Mouse (Mus musculus) liver, embryonic 11.5 days (tissue): ENCODE data around the gene Hpd. TPM values are rescaled to one million over a fixed set of nuclear protein-coding genes. Genes with fewer than 3 reads are reported as not detected.
A peak's percentile ranks its signal among the peaks of the same experiment; 100 is the strongest.
"Not testable (repeated sequence)": the region's sequence is repeated elsewhere in the genome, so short reads cannot be mapped to it uniquely, and the experiment has no call there.

Source experiments
- ATAC-seq: fragments of 200-750 bp; cut with Nextera tagmentation; replicated peaks from 2 replicates; pipeline ENCODE4 v1.8.0; 2017; ENCODE audit warnings: moderate number of reproducible peaks, mild to moderate bottlenecking, moderate TSS enrichment, moderate library complexity; ENCODE audit not compliant: low FRiP score
- DNase-seq: peaks from one replicate; pipeline ENCODE4 v3.0.0-alpha.2; 2017; ENCODE audit warnings: low spot score
- H3K27ac ChIP-seq: fragments of 300-500 bp; sonication (generic); 2 replicates; pipeline ENCODE4 v1.5.1; 2014; ENCODE audit warnings: mild to moderate bottlenecking, low read depth, low read length, control low read depth
- H3K27me3 ChIP-seq: fragments of 300-500 bp; sonication (generic); replicated peaks from 2 replicates; pipeline ENCODE4 v1.6.1; 2014; ENCODE audit warnings: low read length, mixed read lengths; ENCODE audit not compliant: control insufficient read depth, insufficient read depth
- H3K36me3 ChIP-seq: fragments of 300-500 bp; sonication (generic); 2 replicates; pipeline ENCODE4 v1.6.1; 2014; ENCODE audit warnings: mild to moderate bottlenecking, low read length, moderate library complexity, mixed read lengths; ENCODE audit not compliant: control insufficient read depth, insufficient read depth
- H3K4me1 ChIP-seq: fragments of 300-500 bp; sonication (generic); replicated peaks from 2 replicates; pipeline ENCODE4 v1.6.1; 2014; ENCODE audit warnings: low read length, mixed read lengths; ENCODE audit not compliant: control insufficient read depth, insufficient read depth
- H3K4me2 ChIP-seq: fragments of 300-500 bp; sonication (generic); 2 replicates; pipeline ENCODE4 v1.6.1; 2014; ENCODE audit warnings: mild to moderate bottlenecking, control low read depth, moderate library complexity
- H3K4me3 ChIP-seq: fragments of 300-500 bp; sonication (generic); 2 replicates; pipeline ENCODE4 v1.5.1; 2014; ENCODE audit warnings: low read depth, low read length, control low read depth
- H3K9ac ChIP-seq: fragments of 300-500 bp; sonication (generic); 2 replicates; pipeline ENCODE4 v1.6.1; 2014; ENCODE audit warnings: low read depth, low read length, control low read depth
- H3K9me3 ChIP-seq: fragments of 300-500 bp; sonication (generic); 2 replicates; pipeline ENCODE4 v1.6.1; 2016; ENCODE audit warnings: low read length, inconsistent platforms, mixed read lengths; ENCODE audit not compliant: control insufficient read depth
- WGBS: fragments of 180-500 bp; shearing (Covaris S2); extraction: QIAGEN DNeasy Blood & Tissue Kit; methylation state at CpG from one replicate; pipeline ENCODE4 v1.1.7; 2014; 5-methylcytosine and 5-hydroxymethylcytosine counted together
- polyA plus RNA-seq: library from polyadenylated mRNA; unstranded; fragments of >200 nt; fragmentation: Nextera tagmentation; extraction: Ambion mirVana; gene quantifications from 2 replicates; pipeline ENCODE4 v1.2.1, GENCODE M21; 2014

The Hpd gene
- polyA plus RNA-seq, 1 experiment from 2014 or later = 2.5 TPM

DNA sequence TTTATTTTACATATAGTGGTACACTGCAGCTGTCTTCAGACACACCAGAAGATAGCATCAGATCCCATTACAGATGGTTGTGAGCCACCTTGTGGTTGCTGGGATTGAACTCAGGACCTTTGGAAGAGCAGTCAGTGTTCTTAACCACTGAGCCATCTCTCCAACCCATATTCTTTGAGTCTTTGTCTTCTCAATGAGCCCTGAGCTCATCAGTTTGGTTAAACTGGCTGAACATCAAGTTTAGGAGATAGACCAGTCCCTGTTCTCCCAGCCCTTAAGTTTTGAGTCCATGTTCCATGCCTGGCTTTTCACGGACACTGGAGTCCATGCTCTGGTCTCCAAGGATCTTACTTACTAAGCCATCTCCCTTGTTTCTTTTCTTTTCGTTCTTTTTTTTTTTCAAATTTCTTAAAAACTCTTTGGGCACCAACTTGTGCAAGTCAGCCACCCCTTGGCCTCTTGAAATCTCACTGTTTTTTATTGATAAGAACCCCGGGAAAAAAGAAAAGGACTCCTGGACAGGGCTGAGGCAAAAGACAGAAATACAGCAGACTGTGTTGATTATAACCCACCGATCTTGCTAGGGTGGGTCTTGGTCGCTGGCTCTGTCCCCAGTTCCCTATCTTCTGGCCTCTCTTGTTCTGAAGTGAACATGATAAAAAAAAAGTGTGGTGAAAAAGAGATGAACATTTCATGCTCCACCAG, 40.0 kb upstream of the Hpd start:
- peak; percentile 89 for ATAC-seq
- not testable (repeated sequence) for H3K9me3 ChIP-seq, H3K9ac ChIP-seq, H3K36me3 ChIP-seq, H3K4me3 ChIP-seq, DNase-seq, H3K27me3 ChIP-seq, H3K4me1 ChIP-seq
- Histone ChIP-seq H3K27ac (peak overlapping the region; percentile 87), H3K4me2 (peak overlapping the region; percentile 34; the same call in 1 of the 2 replicates)
- WGBS = 59% methylated on average over 3 of the region's 5 CpGs

DNA sequence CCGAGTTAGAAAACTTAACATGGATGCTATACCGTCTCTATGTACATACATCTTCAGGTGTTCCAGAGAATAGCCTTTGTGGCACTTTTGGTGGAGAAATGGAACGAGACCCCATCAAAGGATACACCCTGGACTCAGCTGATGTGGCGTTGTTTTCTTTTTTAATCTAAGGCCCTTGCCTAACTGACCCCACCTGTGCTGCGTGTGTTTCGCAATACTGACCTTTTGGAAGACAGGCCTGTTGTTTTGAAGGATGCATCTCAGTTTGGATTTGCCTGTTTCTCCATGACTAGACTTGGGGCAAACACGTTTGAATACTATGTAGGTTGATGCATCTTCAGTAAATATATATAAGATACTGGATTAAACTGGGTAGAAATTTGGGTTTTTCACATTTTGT, 21.1 kb upstream of the Hpd start:
- WGBS = 79% methylated on average over 7 of the region's 7 CpGs
- not testable (repeated sequence) for ATAC-seq, H3K36me3 ChIP-seq, H3K4me2 ChIP-seq, H3K9ac ChIP-seq, H3K27me3 ChIP-seq, H3K4me3 ChIP-seq, H3K4me1 ChIP-seq, H3K27ac ChIP-seq, H3K9me3 ChIP-seq
- peak; percentile 22 for DNase-seq

DNA sequence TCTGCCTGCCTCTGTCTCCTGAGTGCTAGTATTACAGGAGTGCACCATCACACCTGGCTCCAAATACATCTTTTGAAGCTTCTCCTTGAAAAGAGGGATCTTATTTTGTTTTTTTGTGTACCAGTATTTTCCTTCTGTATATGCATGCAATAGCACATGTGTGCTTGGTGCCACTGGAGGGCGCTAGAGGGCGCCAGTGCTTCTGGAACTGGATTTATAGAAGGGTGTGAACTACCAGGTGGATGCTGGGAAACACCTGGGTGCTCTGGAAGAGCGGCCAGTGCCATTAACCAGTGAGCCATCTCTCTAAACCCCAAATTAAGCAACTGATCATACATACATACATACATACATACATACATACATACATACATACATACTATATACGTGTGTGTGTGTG, 20.2 kb upstream of the Hpd start:
- H3K4me1 ChIP-seq, H3K9ac ChIP-seq, DNase-seq, H3K27ac ChIP-seq, H3K9me3 ChIP-seq, H3K36me3 ChIP-seq, H3K27me3 ChIP-seq, ATAC-seq, H3K4me3 ChIP-seq, H3K4me2 ChIP-seq: not testable (repeated sequence)
- WGBS = 34% methylated on average over 4 of the region's 4 CpGs

DNA sequence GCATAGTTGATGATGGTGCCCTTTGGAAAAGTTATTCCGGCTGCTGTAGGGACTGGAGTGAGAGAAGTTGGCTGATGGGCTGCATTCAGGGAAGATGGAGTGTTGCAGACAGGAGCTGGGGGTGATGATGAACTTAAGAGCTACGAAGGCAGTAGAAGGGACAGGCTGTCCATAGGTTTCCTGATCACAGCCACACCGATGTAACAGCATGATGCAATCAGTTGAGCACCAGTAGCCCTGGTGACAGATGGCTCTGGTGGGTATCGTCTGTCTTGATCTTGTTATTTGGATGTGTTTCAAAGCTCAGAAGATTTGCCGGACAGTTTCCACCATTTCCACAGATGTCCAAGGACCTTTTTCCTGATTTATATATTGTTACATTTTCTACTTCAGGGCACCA, 19.5 kb upstream of the Hpd start:
- no peak for DNase-seq
- H3K27me3 ChIP-seq = no peaks in the 10 kb centered on the region
- peaks cover 9% of the 10 kb centered on the region for H3K4me1 ChIP-seq
- peak overlapping the region; percentile 90 for H3K27ac ChIP-seq
- peak overlapping the region; percentile 35; the same call in 1 of the 2 replicates for H3K4me2 ChIP-seq
- no peaks in the 10 kb centered on the region for H3K9me3 ChIP-seq
- no peaks in the 10 kb centered on the region for H3K36me3 ChIP-seq
- peak overlapping the region; percentile 15; the same call in 1 of the 2 replicates for H3K9ac ChIP-seq
- WGBS = 69% methylated on average over 5 of the region's 5 CpGs
- no peak overlapping the region for H3K4me3 ChIP-seq
- 0 out of 2 replicates have a peak, but pooled peaks have one; percentile 48 for ATAC-seq

DNA sequence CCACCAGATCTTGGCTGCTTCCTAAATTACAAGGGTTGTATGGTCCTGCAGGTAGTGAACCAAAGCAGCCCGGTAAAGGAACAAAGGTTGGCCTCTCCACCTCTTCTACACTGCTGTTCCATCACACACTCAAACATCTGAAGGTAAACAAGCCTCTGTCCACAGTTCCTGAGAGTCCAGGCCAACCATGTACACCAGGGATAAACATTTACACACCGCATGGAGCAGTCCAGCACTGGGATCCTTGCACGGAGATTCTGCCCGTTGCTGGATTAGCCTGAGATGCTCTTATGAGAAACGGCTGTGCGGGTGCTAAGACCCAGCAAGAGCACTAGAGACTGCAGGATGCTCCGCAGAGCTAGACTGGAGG, 19.0 kb upstream of the Hpd start:
- Histone ChIP-seq H3K9ac (peak overlapping the region; percentile 15; the same call in 1 of the 2 replicates), H3K4me2 (peak overlapping the region; percentile 35)
- ATAC-seq = peak; percentile 26

DNA sequence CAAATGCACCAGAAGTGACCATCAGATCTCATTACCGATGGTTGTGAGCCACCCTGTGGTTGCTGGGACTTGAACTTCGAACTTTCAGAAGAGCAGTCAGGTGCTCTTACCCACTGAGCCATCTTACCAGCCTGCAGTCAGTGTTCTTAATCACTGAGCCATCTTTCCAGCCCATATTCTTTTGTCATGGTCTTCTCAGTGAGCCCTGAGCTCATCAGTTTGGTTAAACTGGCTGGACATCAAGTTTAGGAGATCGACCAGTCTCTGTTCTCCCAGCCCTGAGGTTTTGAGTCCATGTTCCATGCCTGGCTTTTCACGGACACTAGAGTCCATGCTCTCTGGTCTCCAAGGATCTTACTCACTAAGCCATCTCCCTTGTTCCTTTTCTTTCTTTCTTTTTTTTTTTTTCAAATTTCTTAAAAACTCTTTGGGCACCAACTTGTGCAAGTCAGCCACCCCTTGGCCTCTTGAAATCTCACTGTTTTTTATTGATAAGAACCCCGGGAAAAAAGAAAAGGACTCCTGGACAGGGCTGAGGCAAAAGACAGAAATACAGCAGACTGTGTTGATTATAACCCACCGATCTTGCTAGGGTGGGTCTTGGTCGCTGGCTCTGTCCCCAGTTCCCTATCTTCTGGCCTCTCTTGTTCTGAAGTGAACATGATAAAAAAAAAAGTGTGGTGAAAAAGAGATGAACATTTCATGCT, 18.4 kb upstream of the Hpd start:
- 74% methylated on average over 5 of the region's 7 CpGs for WGBS
- peak overlapping the region; percentile 90 for H3K27ac ChIP-seq
- H3K36me3 ChIP-seq, H3K9me3 ChIP-seq, H3K27me3 ChIP-seq, H3K4me1 ChIP-seq, H3K9ac ChIP-seq, H3K4me3 ChIP-seq: not testable (repeated sequence)
- peak overlapping the region; percentile 39 for H3K4me2 ChIP-seq
- ATAC-seq (peak; percentile 81), DNase-seq (peak; percentile 25)

More for the DNA sequence above, 19.0 kb upstream of the Hpd start:
- Histone ChIP-seq H3K36me3 (no peaks in the 10 kb centered on the region), H3K9me3 (no peaks in the 10 kb centered on the region), H3K27ac (peak overlapping the region; percentile 90), H3K27me3 (no peaks in the 10 kb centered on the region), H3K4me1 (peaks cover 9% of the 10 kb centered on the region), H3K4me3 (no peak overlapping the region)
- 79% methylated on average over 7 of the region's 7 CpGs for WGBS
- peak; percentile 32 for DNase-seq

DNA sequence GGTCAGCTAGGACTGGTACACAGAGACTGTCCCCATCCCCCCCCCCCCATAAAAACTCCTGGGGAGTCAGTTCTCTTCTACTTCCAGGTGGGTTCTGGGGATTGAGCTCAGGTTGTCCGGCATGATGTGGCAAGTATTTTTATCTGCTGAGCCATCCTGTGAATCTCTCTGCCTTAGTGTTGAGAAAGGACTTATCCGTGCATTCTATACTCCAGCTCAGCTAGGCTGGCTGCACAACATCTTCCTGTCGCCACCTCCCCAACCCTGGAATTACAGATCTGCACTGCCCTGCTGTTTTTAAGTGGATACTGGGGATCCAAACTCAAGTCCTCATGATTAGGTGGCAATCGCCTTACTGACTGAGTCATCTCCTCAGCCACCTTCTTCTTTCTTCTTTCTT, 16.0 kb upstream of the Hpd start:
- Histone ChIP-seq H3K36me3 (no peaks in the 10 kb centered on the region), H3K9me3 (no peaks in the 10 kb centered on the region), H3K9ac (no peak overlapping the region), H3K4me2 (no peak overlapping the region), H3K4me3 (no peak overlapping the region), H3K27me3 (no peaks in the 10 kb centered on the region), H3K4me1 (peaks cover 20% of the 10 kb centered on the region), H3K27ac (no peak overlapping the region)
- 76% methylated on average over 4 of the region's 4 CpGs for WGBS
- ATAC-seq = no peak
- peak; percentile 14 for DNase-seq

DNA sequence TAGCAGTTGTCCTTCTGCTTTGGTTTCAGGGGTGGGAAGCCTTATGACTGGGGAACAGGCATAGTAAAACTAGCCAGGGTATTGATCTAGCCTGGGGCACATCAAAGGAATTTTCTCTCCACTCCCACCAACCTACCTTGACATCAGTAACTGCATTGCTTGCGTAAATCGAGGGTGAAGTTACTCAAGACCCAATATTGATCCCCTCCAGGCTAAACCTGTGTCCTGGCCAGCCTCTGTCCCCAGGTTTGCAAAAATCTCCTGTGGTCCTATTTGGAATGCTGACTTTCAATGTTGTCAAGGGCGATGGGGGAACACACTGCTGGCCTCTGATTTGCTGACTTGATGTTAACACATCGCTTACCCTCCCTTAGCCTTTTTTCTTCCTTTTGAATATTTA, 14.2 kb upstream of the Hpd start:
- DNase-seq (peak; percentile 33), ATAC-seq (0 out of 2 replicates have a peak, but pooled peaks have one; percentile 38)
- Histone ChIP-seq H3K27ac (peak overlapping the region; percentile 47; the same call in 1 of the 2 replicates), H3K9ac (no peak overlapping the region), H3K36me3 (no peaks in the 10 kb centered on the region), H3K27me3 (no peaks in the 10 kb centered on the region), H3K4me3 (no peak overlapping the region), H3K4me1 (peaks cover 22% of the 10 kb centered on the region), H3K4me2 (no peak overlapping the region), H3K9me3 (no peaks in the 10 kb centered on the region)
- 56% methylated on average over 4 of the region's 4 CpGs for WGBS
